Mouse (Mus musculus): ENCODE results near the gene Sppl3. TPM values are rescaled to one million over a fixed set of nuclear protein-coding genes. Genes with fewer than 3 reads are reported as not detected.

The Sppl3 gene
- total RNA-seq, 2 experiments from 2014 or later, result 21.7 to 43.9 TPM

DNA sequence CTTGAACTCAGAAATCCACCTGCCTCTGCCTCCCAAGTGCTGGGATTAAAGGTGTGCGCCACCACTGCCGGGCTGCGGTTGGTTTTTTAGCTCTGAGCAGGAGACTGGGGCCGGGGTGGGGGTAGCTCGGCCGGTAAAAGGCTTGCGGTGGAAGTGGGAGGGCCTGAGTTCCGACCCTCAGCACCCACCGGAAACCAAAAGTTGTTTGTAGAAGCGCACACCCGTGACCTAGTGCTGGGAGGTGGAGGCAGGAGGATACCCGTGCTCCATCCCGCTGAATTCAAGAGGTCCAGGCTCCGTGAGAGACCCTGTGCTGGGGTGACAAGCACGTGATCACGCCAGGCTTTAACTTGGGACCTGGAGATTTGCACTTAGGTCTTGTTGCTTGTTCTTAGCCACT is 14.5 kb upstream of the Sppl3 start:
- peak; percentile 42; the same call in 1 of the 2 replicates for ATAC-seq (replicated peaks; ENCODE audit: poor library complexity, severe bottlenecking)

DNA sequence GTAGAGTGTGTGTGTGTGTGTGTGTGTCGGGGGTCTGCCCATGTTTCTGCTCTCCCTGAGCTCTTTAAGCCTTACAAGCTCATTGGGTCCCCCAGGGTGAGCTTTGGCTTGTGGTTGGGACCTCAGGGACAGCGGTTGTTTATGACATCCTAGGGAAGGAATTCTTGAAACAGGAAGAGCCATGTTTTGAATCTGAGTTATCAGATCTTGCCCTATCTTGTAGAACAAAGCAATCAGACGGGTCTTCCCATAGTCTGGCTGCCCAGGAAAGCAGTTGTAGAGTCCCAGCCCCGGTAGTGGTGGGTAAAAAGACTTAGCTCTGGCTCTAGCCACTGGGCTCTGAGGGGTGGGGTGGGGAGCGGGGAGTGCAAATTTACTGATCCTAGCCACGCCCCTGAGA is 13.6 kb upstream of the Sppl3 start:
- 0 out of 2 replicates have a peak, but pooled peaks have one; percentile 20 for ATAC-seq (replicated peaks; ENCODE audit: poor library complexity, severe bottlenecking)

DNA sequence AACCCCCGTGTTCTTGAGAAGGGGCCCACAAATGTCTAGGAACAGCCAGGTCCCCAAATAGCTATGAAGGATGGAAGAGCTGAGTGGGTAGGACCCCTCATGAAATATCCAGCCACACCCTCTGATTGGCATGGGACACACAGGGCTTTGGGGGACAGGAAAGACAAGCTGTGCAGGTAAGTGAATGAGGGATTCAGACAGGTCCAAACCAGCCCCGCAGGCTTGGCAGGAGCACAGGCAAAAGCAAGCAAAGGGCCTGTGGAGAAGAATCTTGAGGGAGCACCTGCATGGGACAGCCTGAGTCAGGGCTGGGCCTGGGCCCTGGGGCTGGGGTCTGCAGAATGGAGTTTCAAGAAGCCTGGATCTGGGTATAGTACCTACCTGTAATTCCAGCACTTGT is 10.4 kb upstream of the Sppl3 start:
- no peak for ATAC-seq (replicated peaks; ENCODE audit: poor library complexity, severe bottlenecking)

DNA sequence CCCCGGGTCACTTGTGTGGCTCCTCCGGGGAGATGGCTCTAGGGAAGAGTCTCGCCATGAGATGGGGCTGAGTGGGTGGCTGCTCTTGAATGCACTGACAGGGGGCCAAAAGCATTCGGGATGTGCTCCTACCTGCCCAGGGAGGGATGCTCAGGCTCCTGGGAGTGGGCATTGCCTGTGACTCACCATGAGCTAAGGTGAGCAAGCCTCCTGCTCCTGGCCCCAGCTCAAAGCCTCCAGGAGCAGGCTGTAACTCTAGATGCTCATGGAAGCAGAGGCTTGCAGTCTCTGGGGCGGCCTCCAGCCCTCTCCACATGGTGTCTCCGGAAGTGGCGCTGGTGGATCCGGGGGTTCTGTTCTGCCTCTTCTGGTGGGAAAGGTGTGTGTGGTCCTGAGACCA is 9.5 kb upstream of the Sppl3 start:
- no peak for ATAC-seq (replicated peaks; ENCODE audit: poor library complexity, severe bottlenecking)

DNA sequence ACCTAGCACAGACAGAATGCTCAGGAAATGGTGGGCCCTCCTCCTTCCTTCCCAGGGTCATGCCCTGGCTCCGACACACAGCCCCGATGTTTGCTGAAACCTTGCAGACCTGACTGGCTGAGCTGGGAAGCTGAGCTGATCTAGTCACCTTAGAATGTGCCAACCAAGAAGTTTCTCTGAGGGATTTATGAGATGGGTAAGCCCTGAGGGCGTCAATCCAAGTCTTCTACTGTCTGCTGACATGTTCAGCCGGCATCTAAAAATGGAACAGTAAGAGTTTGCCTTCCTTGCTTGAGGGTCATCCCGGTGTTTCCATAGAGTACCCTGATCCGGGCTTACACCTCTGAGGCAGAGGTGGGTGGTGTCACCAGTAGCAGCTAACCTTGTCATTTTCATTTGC is 8.2 kb upstream of the Sppl3 start:
- no peak; the same call in 1 of the 2 replicates for ATAC-seq (replicated peaks; ENCODE audit: poor library complexity, severe bottlenecking)

DNA sequence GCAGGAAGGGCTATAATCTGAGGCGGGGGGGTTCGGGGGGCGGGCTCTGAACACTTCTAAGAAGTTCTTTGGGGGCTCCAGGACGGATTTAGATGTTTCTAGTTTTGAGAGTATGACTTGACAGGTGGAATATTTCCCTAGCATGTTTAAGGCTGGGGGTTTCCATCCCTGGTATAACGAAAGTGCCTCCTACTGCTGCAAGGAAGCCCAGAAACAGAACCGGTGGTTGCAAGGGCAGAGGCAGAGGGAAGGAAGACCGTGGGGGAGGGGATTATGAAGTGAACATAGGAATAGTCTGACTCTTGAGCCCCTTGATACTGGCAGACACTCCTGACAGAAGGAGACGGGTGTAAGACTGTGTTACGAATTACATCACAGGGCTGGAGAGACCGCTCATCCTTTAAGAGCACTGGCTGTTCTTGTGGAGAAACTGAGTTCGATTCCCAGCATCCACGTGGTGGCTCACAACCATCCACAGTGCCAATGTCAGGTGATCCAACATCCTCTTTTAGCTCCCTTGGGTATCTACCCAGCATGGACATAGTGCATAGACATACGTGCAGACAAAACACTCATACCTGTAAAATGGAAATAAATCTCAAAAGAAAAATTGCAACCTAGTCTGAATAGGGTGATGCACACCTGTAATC is 7.6 kb upstream of the Sppl3 start:
- peak; percentile 40 for ATAC-seq (replicated peaks; ENCODE audit: poor library complexity, severe bottlenecking)

DNA sequence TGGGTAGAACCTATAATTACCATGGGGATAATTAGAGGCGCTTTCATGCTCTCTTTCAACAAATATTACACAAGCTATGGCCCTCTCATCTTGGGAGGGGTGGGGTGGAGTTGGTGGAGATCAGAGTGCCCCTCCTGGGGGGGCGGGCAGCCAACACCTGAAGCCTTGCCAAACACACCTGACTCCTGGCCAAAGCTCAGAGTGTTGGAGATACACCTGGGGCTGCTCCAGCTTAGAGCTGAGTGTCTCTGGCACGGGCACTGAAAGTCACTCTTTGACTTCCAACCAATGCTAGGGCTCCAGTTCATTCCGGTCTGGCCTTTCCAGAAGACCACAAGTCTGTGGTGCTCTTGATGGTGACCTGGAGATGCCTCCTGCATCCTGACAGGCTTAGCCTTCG is 3.2 kb upstream of the Sppl3 start:
- no peak for ATAC-seq (replicated peaks; ENCODE audit: poor library complexity, severe bottlenecking)

DNA sequence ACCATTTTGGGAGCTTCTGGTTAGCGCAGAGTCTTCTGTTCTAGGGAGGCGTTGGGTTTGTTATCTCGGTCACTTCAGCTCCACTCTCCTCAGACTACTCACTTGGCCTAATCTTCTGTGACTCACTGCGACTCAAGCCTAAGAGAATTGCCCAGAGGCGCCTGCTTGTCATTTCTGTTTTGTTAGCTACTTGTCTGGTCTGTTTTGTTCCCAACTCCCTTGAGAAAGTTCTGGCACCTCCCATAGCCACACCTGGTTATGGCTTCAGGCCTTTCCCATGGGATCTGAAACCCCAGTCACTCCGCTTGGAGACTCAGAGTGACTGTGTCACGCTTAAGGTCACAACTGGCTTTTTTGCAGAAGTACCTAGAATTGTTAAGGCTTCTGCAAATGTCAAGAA is 2.6 kb upstream of the Sppl3 start:
- no peak for ATAC-seq (replicated peaks; ENCODE audit: poor library complexity, severe bottlenecking)

DNA sequence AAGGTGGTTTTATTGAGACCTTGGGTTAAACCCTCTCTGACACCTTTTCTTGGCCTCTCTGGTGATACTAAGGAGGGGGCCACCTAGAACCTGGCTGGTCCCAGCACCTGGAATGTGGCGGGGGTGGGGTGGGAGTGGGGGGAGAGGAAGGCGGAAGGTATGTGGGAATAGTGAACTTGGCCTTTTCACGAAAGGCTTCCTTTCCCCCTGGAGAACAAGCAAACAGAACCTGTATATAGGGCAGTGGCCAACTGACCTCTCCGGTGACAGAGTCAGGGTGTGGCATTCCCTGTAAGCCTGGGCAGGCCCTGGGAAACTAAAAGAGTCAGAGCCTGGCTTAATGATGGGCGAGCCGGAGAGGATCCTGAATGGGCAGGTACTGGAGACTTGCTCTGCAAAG is 1.8 kb upstream of the Sppl3 start:
- ATAC-seq (replicated peaks; ENCODE audit: poor library complexity, severe bottlenecking), result no peak

DNA sequence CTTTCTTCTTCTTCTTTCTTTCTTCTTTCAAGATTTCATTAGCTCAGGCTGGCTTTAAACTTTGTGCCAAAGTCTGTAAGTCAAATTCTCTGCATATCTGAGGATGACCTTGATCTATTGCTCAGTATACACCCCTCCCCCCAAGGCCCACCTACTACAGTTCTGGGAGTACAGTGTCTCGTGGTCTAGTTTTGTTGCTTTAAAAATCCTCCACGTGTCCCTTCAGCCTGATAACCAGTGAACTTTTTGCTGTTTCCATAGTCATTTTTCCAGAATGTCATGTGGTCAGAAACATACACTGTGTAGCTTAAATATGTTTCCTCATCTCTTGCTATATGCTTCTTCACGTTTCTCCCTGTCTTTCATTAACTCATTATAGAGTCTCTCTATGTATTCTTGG is 976 bp upstream of the Sppl3 start:
- no peak for ATAC-seq (replicated peaks; ENCODE audit: poor library complexity, severe bottlenecking)

DNA sequence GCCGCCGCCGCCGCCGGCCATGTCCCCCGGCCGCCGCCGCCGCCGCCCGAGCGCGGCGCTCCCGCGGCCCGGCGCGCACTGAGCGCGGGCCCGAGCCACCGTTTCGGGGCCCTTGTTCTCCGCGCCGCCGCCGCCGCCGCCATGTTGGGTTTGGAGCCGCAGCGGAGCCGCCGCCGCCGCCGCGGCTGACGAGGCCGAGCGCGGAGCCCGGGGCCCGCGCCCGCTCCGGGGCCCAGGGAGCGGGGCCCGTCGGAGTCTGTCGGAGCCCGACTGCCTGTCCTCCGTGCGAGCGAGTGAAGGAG is 231 bp downstream of the Sppl3 start:
- no peak for ATAC-seq (replicated peaks; ENCODE audit: poor library complexity, severe bottlenecking)

DNA sequence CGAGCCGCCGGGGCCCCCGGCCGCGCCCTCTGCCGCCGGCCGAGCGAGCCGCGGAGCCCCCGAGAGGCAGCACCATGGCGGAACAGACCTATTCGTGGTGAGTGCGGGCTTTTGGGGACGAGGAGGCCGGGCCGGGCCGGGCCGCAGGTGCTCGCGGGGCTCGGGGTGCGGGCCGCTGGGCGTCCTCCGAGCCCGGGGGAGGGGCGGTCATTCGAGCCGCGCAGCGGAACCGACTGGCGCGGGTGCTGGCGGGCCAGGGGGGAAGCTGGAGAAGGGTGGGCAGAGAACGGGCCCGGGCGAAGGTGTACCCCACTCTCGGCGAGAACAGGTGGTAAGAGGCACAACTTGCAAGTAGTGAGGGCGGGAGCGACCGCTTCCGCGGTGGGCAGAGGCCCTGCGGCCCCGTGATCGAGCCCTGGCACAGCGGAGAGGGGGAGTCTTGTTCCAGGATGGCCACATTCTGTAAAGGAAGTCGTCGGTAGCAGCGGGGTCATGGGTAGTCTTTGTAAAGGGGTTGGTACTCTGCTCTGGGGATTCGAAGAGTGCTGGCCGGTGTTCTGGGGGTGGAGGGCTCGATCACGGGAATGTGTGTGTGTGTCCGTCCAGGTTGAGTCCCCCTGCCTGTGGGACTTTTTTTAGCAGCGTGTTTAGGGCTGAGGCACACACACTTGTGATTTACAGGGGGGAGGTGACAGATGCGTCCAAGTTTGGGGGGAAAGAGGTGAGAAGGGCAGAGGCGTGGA is 753 bp downstream of the Sppl3 start:
- peak; percentile 46 for ATAC-seq (replicated peaks; ENCODE audit: poor library complexity, severe bottlenecking)

DNA sequence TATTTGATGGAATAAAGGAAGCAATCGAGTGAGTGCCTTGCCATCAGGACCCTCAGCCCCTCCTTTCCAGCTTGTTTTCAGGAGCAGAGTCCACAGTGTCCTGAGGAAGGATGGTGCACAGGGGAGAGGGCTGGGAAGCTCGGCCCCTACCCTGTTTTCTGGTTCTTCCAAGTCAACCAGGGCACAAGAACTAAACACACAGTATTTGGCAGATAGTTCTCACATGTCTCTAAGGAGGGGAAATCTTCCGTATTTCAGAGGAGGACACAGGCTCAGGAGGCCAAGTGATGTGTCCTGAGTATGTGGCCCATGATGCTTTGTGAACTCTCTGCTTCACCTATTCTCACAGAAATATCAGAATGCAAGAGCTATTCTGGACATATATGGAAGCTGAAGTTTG is 2.5 kb downstream of the Sppl3 start:
- no peak for ATAC-seq (replicated peaks; ENCODE audit: poor library complexity, severe bottlenecking)

DNA sequence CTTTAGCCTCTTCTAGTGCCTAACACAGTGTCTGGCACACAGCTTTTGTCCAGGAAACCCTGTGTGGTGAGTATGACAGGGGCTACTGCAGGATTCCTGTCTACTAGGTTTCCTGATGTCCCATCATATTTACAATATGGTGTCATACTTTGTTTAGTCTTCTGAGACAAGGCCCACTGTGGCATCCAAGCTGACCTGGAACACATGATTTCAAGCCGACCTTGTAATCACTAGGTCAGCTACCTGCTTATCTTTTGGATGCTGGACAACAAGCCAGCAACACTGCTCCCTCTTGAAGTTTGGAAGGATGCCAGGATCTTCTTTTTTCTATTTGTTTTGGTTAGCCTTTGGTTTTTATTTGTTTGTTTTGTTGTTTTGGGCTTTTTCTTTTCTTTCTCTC is 3.6 kb downstream of the Sppl3 start:
- ATAC-seq (replicated peaks; ENCODE audit: poor library complexity, severe bottlenecking), result no peak

DNA sequence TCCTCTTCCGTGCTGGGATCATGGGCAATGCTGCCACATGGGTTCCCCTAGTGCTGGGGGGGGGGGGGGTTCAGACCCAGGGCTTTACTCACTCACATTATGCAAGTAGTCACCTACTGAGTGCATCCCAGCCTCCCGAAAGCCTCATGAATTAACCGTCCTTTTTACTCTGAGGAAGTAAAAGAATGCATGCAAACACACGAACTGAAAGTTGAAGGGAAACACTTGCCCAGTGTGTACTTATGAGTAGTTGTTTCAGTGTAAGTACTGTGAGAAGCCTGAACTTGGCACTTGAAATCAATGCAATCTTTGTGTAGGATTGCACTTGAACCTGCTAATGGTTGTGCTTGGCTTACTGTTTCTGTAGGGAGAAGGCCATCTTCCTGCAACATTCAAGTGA is 4.2 kb downstream of the Sppl3 start:
- ATAC-seq (replicated peaks; ENCODE audit: poor library complexity, severe bottlenecking), result peak; percentile 16; the same call in 1 of the 2 replicates

DNA sequence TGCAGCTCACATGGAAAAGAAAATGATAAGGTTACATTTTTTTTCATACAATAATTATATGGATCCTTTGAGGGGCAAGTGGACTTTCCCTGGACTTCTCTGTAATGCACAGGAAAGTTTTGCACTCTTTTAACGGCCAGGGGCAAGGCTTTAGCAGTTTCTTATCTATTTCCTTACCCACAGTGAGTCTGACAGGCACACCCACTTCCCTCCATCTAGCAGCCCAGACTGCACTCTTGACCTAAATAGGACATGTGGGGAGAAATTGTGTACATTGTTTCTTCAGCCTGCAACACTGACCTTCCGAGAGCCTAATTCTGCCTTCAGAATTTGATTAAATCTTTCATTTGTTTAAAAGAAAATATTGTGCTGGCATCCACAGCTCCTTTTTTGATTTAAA is 7.3 kb downstream of the Sppl3 start:
- ATAC-seq (replicated peaks; ENCODE audit: poor library complexity, severe bottlenecking), result peak; percentile 52; the same call in 1 of the 2 replicates

DNA sequence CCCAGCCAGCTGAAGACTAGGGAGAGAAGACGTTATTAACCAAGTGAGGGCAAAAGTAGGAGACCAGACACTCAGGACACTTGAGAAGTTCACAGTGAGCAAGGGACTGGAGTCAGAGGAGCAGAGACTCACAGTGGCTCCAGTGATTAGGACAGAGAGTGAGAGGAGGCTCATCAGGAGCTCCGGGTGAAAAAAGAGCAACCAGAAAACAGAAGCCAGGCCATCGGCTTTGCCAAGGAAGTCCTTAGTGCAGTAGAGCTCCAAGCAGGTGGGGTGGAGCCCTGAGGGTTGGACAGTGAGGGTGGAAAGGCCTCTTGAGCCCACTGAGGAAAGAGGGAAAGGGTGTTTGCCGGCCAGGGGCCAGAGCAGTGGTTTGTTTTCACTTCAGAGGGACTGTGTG is 7.9 kb downstream of the Sppl3 start:
- 0 out of 2 replicates have a peak, but pooled peaks have one; percentile 26 for ATAC-seq (replicated peaks; ENCODE audit: poor library complexity, severe bottlenecking)

DNA sequence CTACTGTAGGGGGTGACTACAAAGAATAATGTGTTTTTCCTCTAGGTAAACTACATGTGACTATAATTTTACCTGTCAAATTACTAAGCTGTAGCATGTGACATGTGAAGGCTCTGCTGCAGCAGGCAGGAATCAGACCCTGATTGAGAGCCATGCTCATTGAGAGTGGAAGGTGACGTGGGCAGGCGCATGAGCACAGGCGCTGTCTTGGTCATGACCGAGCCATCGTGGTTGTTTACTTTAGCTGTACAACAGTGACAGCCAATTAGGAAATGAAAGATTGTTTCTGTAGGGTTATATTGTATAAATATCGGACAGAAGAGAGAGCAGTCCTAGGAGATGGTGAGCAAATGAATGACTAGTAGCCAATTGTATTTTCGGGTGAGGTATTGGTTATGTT is 11.1 kb downstream of the Sppl3 start:
- ATAC-seq (replicated peaks; ENCODE audit: poor library complexity, severe bottlenecking), result no peak

DNA sequence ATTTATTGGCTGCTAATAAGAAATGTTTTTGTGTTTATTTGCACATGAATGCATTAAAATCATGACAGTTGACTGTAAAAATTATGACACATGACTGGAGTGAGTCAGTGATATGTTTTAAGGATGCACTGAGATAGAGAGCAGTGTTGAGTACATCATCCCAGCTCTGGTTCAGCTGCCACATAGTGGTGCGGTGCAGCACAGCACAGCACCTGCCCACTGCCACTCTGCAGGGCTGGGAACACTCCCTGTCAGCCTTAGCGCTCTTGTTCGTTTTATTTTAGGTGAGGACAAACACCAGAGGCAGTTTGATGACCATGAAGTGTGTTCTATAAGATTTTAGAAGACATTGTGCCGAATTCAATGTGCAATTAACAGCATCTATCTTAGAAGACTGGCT is 15.2 kb downstream of the Sppl3 start:
- no peak for ATAC-seq (replicated peaks; ENCODE audit: poor library complexity, severe bottlenecking)

DNA sequence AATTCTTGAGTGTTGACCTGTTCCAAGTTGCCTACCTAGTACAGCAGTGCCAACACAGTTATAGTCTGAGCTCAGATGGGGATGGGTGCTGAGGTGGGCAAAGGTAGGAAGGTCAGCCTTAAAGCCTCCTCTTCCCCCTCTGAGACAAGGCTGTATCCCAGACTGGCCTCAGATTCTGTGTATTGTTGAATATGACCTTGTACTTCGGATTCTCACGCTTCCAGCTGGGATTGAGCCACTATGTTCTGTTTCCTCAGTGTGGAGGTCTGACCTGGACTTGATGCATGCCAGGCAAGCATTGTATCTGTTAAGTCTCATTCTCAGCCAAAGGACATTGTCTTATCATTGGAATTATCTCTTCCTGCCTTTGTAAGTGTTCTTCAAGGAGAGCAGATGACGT is 16.2 kb downstream of the Sppl3 start:
- ATAC-seq (replicated peaks; ENCODE audit: poor library complexity, severe bottlenecking), result no peak

DNA sequence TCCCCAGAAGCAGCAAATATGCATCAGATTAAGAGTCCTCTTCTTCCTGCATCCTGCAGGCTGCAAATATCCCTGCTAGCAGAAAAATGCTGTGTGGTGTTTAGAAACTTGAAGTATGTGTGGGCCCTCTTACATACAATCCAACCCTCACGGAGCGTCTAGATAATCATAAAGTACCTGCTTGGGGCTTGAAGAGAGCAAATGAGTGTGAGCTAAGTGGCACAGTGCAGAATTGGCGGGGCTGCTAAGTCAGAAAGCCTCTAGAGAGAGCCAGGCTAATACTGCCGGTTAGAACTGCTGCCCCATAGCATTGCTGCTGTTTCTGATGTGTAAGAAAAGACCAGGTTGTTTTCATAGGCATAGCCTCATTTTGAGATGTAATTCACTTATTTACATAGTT is 18.0 kb downstream of the Sppl3 start:
- no peak for ATAC-seq (replicated peaks; ENCODE audit: poor library complexity, severe bottlenecking)

DNA sequence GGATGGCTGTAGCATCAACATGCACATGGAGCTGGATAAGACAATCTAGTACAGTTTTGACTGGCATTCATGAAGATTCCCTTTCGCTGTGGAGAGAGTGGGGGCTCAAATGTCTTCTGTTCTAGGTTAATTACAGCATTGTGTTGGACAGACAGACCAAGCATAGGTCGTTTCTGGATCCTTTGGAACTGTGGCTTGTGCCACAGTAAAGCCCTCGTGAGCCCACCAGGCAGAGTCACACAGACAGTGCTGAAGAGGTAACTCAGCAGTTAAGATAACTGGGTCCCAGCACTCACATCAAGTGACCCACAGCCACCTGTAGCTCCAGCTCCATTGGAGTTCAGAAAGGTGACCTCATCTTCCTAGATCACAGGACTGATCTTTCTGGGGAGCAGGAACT is 18.6 kb downstream of the Sppl3 start:
- no peak for ATAC-seq (replicated peaks; ENCODE audit: poor library complexity, severe bottlenecking)

Data from granulocyte monocyte progenitor cell, adult 5-6 weeks (primary cell).